Mouse (Mus musculus) C2C12 (cell line): ENCODE measurements around the gene Catsperg1.

ENCODE experiments used
- CEBPB ChIP-seq: IDR thresholded peaks from one replicate; pipeline ENCODE4 v1.6.1; 2011; ENCODE audit warnings: low read depth, mild to moderate bottlenecking, control low read depth, moderate library complexity
- CTCF ChIP-seq: IDR thresholded peaks from one replicate; pipeline ENCODE4 v1.5.1; 2011; ENCODE audit not compliant: control insufficient read depth, insufficient read depth, insufficient read length
- MAX ChIP-seq: IDR thresholded peaks from one replicate; pipeline ENCODE4 v1.6.1; 2011; ENCODE audit warnings: mild to moderate bottlenecking, control low read depth

GRCm38 (mm10) chr7:29148771-29149170 is 65.1 kb downstream of the Catsperg1 start:
- TF ChIP-seq CTCF (no peak), MAX (no peak), CEBPB (no peak)
